Mouse (Mus musculus) olfactory bulb, adult 2 months (tissue): ENCODE measurements around the gene Ubl4a. TPM values are rescaled to one million over a fixed set of nuclear protein-coding genes. Genes with fewer than 3 reads are reported as not detected.
A peak's percentile ranks its signal among the peaks of the same experiment; 100 is the strongest.

Experiments used
- H3K27ac ChIP-seq: fragments of 200-500 bp; 2 replicates; pipeline ENCODE4 v1.5.1; 2012; ENCODE audit warnings: low read depth, low read length; ENCODE audit not compliant: insufficient read depth
- H3K4me1 ChIP-seq: fragments of 200-500 bp; 2 replicates; pipeline ENCODE4 v1.6.1; 2012; ENCODE audit warnings: low read length; ENCODE audit not compliant: control insufficient read depth, insufficient read depth
- H3K4me3 ChIP-seq: fragments of 200-500 bp; 2 replicates; pipeline ENCODE4 v1.5.1; 2012; ENCODE audit warnings: mild to moderate bottlenecking, low read depth, low read length, moderate library complexity; ENCODE audit not compliant: insufficient read depth
- CTCF ChIP-seq: fragments of 200-500 bp; IDR thresholded peaks from 2 replicates; pipeline ENCODE4 v1.5.1; 2012; ENCODE audit warnings: low read depth, mild to moderate bottlenecking, low read length, moderate library complexity; ENCODE audit not compliant: insufficient read depth
- POLR2A ChIP-seq: fragments of 200-500 bp; IDR thresholded peaks from 2 replicates; pipeline ENCODE4 v1.6.1; 2012; ENCODE audit warnings: mild to moderate bottlenecking, low read depth, low read length, moderate library complexity; ENCODE audit not compliant: insufficient read depth
- WGBS: fragments of 180-500 bp; shearing (Covaris S2); methylation state at CpG from one replicate; pipeline ENCODE4 v1.1.7; 2018; 5-methylcytosine and 5-hydroxymethylcytosine counted together
- polyA plus RNA-seq: library from polyadenylated mRNA; stranded (reverse); fragments of >200 nt; gene quantifications from 2 replicates; pipeline ENCODE4 v1.2.4, GENCODE M21; 2012; ENCODE audit warnings: low replicate concordance; ENCODE audit not compliant: missing spikeins, insufficient read depth, insufficient read length

Gene Ubl4a
- not detected in 2 replicates for polyA plus RNA-seq

DNA sequence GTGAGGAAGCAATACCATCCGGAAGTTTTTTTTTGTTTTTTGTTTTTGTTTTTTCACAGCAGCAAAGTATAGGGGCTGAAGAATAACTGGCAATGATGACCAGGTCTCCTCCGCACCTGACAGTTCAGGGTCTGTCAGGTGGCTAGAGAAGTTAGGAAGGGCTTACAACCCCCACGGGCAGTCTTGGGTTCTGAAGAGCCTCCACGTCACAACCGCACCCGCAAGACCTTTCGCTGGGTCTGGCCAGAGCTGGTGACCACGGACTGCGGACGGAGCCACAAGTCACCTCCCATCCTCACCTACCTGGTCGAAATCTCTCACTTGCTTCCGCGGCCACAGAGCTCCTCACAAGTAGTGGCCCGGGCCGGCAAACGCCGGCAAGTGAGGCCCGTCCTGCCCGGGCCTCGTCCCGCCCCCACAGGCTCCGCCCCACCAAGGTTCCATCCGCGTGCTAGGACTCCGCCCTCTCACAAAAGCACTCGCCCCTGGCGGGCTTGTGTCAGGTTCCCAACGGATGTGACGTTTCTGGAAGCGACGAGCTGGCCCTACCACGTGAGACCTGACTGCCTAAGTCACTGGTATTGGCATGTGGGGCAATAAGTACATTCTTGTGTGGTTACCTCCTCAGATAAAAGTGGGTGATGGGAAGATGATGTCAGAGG is at the start of gene Ubl4a, which contains the start of gene Slc10a3:
Ubl4a (minus strand) TSS at position 331 of the 662 bp plus-strand sequence.
Slc10a3 (minus strand) TSS at position 462 of the 662 bp plus-strand sequence.
- Histone ChIP-seq H3K27ac (no peak within 1 kb of the TSS), H3K4me3 (peak within 1 kb of the TSS; percentile 66), H3K4me1 (no peaks in the 10 kb centered on the region)
- WGBS: 24% methylated on average over 32 of the region's 32 CpGs
- TF ChIP-seq CTCF (no peak), POLR2A (peak; percentile 43; the same call in 1 of the 2 replicates)

DNA sequence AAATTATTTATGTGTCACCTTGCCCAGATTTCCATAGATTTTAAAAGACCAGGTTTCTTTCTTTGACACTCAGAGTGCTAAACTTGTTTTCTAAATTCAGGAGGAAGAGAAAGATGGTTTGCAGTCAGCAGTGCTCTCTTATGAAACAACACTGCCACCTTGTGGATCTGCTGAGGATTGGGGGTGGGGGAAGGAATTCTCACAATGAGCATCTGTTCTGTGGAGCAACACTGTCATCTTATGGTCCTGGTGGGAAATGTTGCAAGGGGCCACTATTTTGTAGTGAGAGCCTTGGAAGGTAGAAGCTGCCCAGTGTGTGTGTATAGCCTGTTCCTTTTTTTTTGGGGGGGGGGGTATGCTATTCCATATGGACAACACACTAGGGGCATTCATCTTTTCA is 40.4 kb upstream of the Ubl4a start:
- Histone ChIP-seq H3K27ac (no peak overlapping the region), H3K4me3 (no peak overlapping the region), H3K4me1 (no peaks in the 10 kb centered on the region)
- TF ChIP-seq CTCF (no peak), POLR2A (no peak)

DNA sequence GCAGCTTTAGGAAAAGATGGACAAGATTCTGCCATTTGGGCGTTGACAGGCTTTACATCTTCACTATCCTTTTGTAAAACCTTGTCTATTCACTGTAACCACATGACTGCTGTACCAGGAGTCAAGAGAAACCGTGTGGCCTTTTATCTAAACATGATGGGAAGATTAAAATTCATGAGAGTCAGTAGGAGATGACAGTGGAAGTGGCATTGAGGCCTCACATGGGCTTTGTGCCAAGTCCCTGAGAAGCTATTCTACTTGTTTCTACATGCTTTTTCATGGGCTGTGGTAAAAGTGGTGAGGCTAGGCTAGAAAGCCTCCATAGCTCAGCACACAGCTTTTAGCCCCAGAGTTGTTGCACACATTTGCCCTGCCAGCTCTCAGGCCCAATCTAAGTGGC is 35.3 kb upstream of the Ubl4a start:
- WGBS: 38% methylated on average over 2 of the region's 2 CpGs
- H3K4me1 ChIP-seq: no peaks in the 10 kb centered on the region
- H3K4me3 ChIP-seq: no peak overlapping the region
- no peak for TF ChIP-seq POLR2A
- no peak for TF ChIP-seq CTCF
- no peak overlapping the region for H3K27ac ChIP-seq

DNA sequence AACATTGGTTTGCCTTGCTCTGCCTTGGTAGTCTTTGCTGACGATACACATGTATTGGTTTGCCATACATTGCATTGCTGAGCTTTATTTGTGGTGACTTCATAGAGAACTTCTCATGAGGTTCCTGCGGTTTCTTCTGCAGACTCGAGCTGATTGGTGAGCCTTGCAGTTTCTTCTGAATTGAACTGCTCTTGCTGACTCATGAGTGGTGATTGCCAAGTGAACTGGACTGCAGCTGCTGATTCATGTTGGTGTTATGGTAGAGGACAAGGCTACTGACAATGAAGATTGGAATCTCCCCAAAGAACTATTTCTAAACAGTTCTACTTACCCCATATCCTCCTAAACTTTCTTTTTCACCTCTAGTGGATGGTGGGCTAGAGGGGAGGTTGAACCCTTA is 27.1 kb upstream of the Ubl4a start:
- H3K4me3 ChIP-seq: no peak overlapping the region
- 80% methylated on average over 3 of the region's 3 CpGs for WGBS
- TF ChIP-seq CTCF: no peak
- no peak for TF ChIP-seq POLR2A
- H3K27ac ChIP-seq: no peak overlapping the region
- no peaks in the 10 kb centered on the region for H3K4me1 ChIP-seq

DNA sequence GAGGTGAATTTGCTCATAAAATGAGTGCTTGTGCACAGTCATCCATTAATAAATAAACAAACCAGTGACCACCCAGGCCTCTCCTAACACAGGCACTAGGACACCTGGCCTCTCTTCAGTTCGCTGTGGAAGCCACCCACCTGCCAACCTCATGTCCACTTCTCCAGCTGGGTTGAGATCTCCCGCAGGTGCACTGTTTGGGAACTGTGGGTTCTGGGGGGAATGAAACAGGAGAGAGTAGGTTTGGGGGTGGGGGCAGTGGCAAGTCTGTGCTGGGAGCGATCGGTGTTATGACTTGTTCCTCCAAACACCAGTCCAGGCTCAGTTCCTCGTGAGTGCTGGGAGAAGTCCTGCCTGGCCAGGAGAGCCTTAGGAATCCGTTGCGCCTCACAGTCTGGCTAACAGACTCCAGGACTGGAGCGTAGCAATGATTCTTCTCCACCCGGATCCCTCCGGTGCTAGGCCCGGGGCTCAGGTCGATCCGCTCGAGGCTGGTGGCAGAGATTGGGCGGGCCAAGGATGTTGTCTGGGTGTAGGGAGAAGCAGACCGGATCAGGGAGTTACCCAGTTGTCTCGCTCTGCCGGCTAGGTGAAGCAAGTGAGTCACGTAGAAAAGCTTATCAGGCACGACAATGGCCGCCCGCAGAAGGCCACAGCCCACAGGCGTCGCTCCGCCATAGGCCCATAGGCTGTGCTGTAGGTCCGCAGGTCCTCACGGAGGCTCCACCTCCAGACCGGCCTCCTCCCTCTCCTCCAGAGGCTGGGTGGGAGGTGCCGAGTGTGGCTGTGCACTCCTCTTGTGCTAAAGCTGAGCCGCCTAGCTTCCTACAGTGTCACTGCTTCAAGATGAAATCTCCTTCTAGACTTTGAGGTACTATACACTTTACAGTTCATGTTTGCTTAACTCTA is 19.8 kb upstream of the Ubl4a start, which contains the start of the genes Fam3a and Ikbkg:
Fam3a (minus strand) TSS at position 738 of the 909 bp plus-strand sequence.
Ikbkg (plus strand) TSS at position 756 of the 909 bp plus-strand sequence.
- TF ChIP-seq POLR2A (no peak), CTCF (no peak)
- H3K27ac ChIP-seq: peak within 1 kb of the TSS; percentile 80
- peak within 1 kb of the TSS; percentile 83 for H3K4me3 ChIP-seq
- WGBS: 18% methylated on average over 30 of the region's 30 CpGs
- no peaks in the 10 kb centered on the region for H3K4me1 ChIP-seq

DNA sequence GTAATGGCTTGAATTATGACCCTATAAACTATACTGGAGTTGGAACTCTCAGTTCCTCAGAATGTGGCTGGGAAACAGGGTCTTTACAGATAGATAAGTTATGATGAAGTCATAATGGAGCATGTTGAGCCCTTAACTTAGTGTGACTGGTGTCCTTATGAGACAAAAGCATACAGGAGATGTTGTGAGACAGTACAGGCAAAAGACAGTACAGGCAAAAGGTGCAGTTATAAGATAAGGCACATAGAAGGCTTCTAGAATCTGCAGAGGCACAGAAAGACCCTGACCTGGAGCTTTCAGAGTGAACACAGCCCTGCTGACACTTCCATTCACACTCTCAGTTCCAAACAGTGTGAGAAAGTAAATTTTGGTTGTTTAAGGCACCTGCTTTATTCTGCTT is 15.1 kb upstream of the Ubl4a start:
- Histone ChIP-seq H3K4me1 (no peaks in the 10 kb centered on the region), H3K27ac (no peak overlapping the region), H3K4me3 (no peak overlapping the region)
- no peak for TF ChIP-seq CTCF
- TF ChIP-seq POLR2A: no peak

DNA sequence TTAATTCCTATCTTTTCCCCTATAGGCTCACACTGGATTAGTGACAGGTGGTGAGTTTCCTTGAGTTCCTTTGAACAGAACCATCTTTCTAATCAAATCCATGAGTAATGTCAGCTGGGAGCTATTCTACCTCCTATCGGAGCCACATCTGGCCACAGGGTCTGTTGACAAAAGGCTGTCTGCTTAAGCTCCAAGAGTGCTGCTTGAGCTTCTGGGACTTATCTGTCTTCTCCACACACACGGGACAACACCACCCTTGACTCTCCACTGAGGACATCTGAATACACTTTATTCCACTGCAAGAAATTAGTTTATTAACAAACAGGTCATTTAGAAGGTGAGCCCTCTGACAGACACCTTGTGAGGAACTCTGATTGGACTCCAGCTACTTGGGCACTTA is 11.4 kb upstream of the Ubl4a start:
- TF ChIP-seq POLR2A: no peak
- TF ChIP-seq CTCF: no peak
- 89% methylated on average over 2 of the region's 2 CpGs for WGBS
- no peaks in the 10 kb centered on the region for H3K4me1 ChIP-seq

DNA sequence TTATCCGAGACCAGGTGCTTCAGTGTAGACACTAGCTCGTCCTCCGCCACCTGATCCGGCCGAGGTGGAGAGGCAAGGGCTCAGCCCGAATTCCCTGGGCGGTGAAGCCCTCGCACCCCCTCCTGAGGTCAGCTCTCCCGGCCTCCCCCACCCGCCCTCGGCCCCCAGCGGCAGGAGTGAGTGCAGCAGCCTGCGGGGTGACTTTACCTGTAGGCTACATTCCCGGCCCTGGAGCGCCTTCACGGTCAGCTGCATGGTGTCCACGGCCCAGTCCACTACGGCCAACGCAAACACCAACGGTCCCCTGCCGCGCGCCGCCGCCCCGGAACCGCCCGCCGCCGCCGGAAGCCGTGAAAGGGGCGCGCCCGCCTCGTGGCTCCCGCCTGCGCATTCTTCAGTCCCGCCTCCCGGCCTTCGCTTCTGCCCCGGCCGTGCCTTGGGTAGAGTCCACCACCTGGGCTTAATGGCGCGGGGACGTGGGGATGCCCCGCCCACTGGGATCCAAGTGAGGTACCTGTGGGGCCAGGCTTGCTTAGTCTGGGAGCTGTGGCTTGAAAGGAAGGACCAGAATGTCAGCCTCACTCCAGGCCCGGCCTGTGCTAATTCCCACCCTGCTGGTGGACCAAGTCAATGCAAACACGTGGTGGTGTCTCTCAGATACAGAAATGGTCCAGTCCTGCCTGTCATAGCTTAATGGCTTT is 4.7 kb downstream of the Ubl4a start:
- Histone ChIP-seq H3K4me3 (peak overlapping the region; percentile 78), H3K27ac (peak overlapping the region; percentile 69; the same call in 1 of the 2 replicates), H3K4me1 (no peaks in the 10 kb centered on the region)
- 21% methylated on average over 44 of the region's 49 CpGs for WGBS
- TF ChIP-seq POLR2A (no peak), CTCF (no peak)

More for the DNA sequence above, 11.4 kb upstream of the Ubl4a start:
- Histone ChIP-seq H3K4me3 (no peak overlapping the region), H3K27ac (no peak overlapping the region)
